Mouse (Mus musculus) right cerebral cortex, postnatal 4 days (tissue): ENCODE data around the gene Adam19.

Experiments
- DNase-seq: peaks from one replicate; pipeline ENCODE4 v3.0.0-alpha.2; 2022

Adam19 gene

DNA sequence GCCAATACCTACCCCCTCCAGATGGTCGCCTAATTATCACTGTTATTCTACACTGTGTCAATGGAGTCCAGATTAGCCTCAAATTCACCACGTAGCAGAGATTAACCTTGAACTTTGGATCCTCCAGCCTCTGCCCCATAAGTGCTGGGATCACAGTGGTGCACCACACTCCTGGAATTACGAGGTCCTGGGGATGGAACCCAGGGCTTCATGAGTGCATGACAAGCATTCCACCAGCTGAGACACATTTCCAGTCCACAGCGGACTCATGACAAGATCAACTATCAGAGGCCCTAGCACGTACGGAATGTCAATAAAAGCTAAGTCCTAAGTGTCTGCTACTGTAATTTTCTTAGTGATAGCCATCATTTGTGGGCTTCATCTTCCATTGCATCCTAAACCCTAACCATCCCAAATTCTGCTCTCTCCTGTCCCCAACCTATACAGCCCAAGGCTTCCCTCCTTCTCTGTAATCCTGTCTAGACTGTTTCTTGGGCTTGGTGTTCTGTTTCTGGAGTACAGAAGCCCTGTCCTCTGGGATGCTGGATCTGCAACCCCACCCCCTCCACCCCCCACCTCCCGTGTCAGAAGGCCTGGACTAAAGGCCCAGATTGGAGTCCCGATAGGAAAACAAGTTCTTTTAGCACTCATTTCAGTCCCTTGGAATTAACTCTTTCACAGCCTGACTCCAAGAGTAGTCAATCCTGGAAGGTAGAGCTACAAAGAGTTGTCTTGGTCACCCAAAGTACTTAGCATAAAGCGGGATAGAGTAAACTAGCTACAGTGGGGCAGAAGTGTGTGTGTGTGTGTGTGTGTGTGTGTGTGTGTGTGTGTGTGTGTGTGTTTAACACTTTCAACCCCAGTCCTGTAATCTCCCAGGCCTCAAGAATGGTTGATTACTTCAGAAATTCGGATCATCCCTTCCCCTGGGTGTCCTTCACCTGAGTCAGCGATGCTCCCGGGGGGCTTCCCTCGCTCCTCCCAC, 589 bp upstream of the Adam19 start:
- no peak for DNase-seq

GRCm38 (mm10) chr11:46056770-46057411, 1.1 kb downstream of the Adam19 start:
- peak; percentile 33 for DNase-seq

DNA sequence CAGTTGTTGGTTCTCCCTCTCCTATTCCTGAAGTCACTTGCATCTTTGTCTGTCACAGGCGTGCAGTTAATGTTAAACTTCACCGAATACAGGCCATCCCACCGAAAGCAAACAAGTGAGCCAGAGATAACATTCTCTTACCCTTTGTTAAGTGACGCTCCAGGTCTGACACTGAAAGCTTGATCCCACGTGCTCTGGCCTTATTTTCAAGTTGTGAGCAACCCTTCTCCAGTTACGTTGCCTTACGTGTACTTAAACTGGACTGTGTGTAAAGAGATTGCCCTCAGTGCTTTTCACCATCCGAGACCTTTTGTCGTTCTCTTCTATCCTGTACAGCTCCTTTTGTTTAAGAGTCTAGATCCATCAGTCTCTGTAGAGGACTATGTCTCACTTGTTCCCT, 2.2 kb downstream of the Adam19 start:
- DNase-seq, result no peak

- no peak for DNase-seq
These were observed 3.1 kb downstream of the Adam19 start for GRCm38 (mm10) chr11:46058916-46059315.

- DNase-seq, result no peak
These were observed 4.3 kb downstream of the Adam19 start for GRCm38 (mm10) chr11:46059887-46060650.

- DNase-seq, result no peak
These were observed 4.8 kb downstream of the Adam19 start for GRCm38 (mm10) chr11:46060651-46061020.

DNA sequence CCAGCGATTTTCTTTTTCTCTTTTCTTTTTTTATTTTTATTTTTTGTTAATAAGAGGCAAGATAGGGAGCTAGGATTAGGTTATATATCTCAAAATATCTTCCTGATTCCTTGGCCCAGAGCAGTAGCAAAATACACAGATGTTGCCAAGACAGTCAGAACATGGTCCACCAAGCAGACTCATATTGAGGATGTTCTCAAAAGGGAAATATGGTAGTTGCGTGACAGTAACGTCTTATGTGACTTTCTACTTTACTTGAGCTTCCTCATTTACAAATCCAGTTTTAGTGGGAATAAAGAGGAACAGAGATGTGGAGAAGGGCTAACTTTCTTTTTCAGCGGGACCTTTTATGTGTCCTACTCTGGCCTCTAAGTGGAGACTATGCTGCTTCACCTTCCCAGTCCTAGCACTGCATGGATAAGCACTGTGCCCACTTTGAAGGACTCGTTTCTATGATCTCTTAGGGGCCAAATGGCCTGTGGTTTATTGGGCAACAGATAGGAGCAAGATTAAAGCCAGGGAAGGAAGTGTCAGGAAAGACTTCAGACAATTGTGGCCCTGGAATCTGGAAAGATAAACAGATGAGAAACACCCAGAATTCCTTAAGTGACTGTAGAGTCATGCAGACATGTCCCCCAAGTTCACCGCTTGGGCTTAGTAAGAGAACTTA, 6.1 kb downstream of the Adam19 start:
- DNase-seq, result no peak

DNA sequence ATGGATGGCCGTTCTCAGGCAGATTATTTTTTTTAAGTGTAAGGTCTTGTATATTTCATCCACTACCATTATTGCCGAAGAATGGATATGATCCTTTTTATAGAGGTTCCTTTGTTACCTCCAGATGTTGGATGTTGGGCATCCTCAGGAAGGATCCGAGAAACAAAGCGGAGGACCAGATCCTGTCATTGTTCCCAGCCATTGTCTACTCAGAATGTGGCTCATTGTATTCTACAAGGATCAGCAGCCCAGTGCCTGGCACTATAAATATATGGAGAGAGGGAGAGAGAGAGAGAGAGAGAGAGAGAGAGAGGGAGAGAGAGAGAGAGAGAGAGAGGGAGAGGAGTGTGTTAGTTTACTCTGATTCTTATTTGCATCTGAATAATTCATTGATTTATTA, 6.8 kb downstream of the Adam19 start:
- no peak for DNase-seq

GRCm38 (mm10) chr11:46062993-46063731, 7.4 kb downstream of the Adam19 start:
- DNase-seq, result no peak

DNA sequence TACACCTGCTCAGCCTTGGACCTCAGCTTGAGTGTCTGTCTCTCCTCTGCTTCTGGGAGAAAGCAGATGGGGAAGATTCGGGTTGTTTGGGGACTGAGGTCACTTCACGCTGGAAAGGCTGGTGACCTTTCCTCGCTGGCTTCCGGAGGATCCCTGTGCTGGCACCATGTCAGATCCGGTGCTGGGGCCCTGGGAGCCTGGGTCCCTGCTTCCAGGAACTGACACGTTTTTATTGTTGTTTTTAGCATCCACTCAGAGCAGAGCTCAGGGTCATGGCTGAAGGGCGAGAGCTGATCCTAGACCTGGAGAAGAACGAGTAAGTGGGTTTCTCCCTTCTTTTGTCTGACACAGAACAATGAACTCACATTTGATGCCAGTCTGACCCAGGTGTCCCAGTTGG, 9.0 kb downstream of the Adam19 start:
- DNase-seq, result no peak

DNA sequence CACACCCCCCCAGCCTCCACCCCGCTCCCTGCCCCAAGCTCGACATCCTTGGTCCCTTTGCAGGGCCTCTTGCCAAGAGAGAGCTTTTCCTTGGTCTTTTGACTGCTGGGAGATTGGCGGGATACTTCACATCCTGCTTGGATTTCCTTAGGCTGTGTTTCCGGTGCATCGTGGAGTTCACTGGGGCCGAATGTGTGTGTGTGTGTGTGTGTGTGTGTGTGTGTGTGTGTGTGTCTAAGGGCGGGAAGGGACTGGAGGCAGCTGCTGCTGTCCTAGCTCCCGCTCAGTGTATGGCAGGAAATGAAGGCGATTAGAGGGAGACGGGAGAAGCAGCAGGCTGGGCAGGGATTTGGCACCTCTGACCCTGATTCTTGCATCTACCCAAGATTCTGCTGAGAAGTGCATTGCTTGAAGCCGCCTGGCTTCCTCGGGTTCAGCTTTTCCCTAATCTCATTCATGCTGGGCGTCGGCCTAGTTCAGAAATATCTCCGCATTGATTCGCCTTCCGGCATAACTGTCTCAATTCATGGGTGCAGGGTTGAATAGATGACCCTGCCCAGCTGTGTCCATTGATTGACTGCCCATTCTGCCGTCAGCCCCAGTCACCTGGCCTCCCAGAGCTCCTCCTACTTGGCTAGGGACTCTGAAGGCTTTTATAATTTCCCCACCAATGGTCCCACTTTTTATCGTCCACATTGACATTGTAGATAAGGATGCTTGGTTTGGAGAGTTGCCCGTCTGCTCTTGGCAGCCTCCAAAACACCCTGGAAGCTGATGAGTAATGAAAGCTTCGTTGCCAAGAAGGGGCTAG, 9.6 kb downstream of the Adam19 start:
- no peak for DNase-seq

GRCm38 (mm10) chr11:46067371-46068060, 11.7 kb downstream of the Adam19 start:
- no peak for DNase-seq

GRCm38 (mm10) chr11:46068756-46069407, 13.1 kb downstream of the Adam19 start:
- DNase-seq, result no peak

- DNase-seq, result no peak
These were observed 13.7 kb downstream of the Adam19 start for GRCm38 (mm10) chr11:46069408-46070003.

DNA sequence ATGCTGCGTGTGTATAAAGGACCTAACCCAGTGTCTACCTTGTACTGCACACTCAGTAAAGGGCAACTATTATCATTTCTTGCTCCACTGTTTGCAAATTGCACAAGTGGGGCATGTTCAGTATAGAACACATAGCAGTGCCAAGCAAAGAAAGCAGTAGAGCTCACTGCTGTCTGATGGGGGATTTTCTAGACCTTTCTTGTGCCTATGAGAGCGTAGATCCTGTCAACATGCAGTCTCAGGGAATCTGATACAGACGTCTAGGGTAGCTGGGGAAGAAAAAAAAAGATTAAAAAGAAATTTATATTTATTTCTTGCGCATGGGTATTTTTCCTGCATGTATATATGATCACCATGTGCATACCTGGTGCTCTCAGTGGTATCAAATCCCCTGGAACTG, 14.4 kb downstream of the Adam19 start:
- DNase-seq, result no peak

DNA sequence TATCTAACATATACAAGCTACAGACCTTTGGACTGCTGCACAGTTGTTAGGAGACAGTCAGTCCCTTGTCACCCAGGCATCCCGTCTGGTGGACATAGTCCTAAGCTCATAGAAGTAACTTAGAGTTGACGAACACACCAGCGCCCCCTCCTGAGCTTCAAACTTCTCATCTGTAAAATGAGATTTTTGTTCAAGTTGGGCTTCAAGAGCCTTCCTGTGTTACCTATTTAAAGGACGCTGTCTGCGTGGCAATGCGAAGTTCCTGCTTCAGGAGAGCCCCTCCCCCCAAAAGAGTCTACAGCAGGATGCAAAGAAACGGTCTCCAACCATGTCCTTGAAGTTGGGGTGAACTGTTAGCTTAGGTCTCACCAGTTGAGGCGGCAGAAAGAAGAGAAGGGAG, 15.0 kb downstream of the Adam19 start:
- no peak for DNase-seq

- DNase-seq, result no peak
These were observed 16.8 kb downstream of the Adam19 start for GRCm38 (mm10) chr11:46072466-46073060.

DNA sequence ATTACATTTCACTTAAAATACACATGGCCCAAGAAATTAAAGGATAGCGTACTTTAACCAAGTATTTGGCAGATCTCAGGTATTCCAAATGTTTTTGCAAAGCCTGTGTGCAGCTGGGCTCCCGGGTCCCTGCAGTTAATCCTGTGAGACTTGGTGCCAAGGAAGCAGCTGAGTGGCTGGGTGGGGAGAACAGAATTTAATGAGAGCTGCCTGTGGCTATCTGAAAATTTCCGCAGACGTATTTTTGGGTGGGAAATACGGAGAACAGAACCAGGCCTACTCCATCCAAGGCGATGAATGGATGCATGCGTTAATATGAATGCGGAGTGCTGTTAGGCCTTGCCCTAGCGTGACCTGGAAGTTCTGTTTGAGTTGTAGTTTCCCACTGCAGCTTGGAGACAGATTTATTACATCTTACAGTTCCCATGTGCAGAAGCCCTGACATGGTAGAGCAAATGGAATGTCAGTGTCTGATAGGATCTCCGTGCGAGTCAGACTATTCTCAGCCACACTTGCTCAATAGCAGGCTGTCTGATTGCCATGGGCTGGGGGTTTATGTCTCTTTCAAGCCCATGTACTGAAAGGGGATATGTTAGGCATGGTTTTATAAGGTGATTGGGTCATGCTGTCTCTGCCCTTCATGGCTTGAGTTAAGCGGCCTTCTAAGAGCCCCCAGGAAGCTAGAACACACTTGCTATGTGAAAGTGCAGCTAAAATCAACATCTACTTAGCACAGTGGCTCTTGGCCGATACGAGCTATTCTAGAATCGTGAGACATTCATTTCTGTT, 17.5 kb downstream of the Adam19 start:
- DNase-seq, result no peak
